Mouse (Mus musculus) left cerebral cortex, postnatal 4 days (tissue): ENCODE data around the gene Hspb9. TPM values are rescaled to one million over a fixed set of nuclear protein-coding genes. Genes with fewer than 3 reads are reported as not detected.

Experiments
- DNase-seq: peaks from one replicate; pipeline ENCODE4 v3.0.0-alpha.2; 2022
- intact Hi-C: fragments of 180-260 bp; cut with DNase I; formaldehyde crosslinking; loops from one replicate; pipeline ENCODE4 v1.15.1; 2025
- total RNA-seq, 2 experiments: library from RNA; stranded (reverse); gene quantifications; 2 replicates each; pipeline ENCODE4 v1.2.3; 2021

Hspb9 gene
- not detected for total RNA-seq

DNA sequence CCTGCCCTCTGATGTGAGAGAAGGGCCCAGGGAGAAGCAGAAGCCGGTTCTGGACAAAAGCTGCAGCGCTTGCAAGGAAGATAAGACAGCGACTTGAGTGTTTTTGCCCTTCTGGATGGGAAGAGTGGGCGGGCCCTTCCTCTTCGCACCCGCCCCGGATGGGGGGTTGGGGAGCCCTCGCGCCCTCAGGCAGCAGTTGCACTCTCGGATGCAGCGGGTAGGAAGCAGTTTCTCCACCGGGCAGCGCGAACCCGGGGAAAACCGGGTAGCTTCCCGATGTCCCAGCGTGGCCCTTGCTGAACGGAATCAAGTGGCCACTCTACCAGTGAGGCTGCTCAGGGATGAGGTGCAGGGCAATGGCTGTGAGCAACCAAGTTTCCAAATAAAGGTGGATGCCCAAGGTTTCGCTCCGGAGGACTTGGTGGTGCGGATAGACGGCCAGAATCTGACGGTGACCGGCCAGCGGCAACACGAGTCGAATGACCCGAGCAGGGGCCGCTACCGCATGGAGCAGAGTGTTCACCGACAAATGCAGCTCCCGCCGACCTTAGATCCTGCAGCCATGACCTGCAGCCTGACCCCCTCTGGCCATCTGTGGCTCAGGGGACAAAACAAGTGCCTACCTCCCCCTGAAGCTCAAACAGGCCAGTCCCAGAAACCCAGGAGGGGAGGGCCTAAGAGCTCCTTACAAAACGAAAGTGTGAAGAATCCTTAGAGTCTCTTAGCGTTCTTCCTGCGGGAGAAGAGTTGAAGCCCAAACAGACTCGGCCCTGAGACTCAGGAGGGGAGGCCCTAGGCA is at the start of gene Hspb9:
Hspb9 (plus strand) TSS at position 116 of the 799 bp plus-strand sequence.
- intact Hi-C loops, result loop anchor here (5.0 kb wide), 1 partner anchor 243 kb away; no protein-coding TSS in a partner anchor
- DNase-seq, result peak; percentile 31

DNA sequence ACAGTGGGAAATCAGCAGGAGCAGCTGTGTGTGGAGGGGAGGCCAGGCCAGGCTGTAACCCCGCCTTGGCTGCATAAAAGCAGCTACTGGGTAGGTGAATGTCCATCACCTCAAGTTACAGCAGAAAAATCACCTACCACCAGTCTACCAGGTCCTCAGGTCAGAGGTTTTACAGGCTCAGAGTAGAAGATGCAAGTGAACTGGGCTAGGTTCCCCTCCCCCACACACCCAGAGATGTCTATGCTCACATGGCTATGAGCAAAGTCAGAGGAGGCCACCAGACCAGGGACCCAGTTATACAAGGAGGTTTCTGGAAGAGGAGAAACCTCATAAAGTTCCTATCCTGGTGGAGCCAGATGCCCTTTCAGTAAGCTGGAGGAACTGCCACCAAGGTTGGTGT is 42.6 kb upstream of the Hspb9 start:
- DNase-seq, result no peak
- intact Hi-C loops, result no loop called here

DNA sequence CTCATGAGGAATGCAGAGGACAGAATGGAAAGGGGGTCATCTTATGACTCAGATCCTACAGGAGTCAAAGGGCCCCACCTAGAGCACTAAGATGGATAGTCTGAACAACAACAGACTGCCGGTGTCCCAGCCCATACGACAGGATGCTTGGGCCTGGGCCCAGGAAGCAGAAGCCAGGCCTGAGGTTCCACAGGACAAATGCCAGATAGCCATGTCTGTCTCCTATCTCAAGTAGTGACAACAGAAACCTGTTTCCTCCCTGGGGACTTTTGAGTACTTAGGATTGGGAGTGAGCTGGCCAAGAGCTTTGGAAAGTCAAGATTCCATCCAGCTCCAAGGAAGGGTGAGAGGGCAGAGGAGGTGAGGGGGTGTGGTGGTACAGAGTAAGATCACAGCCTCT is 41.7 kb upstream of the Hspb9 start:
- intact Hi-C loops, result no loop called here
- no peak for DNase-seq

DNA sequence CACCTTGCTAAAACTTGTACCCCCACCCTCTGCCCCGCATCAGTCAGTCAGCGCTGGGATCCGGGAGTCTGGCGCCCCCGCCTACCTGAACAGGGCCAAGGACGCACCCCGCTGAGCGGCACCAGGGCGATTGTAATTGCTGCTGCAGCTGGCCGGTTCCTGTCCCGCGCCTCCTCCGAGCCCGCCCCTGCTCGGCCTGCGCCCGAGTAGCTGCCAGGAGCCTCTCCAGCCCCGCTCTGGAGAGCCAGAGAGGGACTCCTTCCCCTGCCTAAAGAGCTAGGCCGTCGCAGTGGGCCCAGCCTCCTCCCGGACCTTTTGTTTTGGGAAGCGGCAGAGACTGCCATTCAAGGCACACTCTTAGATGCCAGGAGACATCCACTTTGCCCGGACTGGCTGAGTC is 40.5 kb upstream of the Hspb9 start:
- DNase-seq, result peak; percentile 69
- intact Hi-C loops, result no loop called here

DNA sequence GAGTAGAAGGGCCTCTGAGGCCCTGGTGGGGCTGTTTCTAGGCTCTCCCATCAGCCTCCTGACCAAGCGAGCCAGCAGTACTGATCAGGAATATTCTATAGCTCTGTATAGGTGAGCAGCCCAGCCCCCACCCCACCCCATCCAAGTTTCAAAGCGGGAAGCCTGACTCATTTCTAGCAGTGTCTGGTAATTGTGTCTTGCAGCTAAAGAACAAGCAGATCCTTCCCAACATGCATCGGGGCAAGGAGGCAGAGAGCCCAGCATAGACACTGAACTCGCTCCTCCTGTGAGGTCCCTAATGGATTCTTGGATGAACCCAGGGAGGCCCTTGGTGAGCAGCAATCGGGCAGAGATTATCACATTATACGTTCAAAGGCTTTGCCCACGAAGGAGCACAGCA is 35.8 kb upstream of the Hspb9 start:
- DNase-seq, result no peak
- intact Hi-C loops, result no loop called here

DNA sequence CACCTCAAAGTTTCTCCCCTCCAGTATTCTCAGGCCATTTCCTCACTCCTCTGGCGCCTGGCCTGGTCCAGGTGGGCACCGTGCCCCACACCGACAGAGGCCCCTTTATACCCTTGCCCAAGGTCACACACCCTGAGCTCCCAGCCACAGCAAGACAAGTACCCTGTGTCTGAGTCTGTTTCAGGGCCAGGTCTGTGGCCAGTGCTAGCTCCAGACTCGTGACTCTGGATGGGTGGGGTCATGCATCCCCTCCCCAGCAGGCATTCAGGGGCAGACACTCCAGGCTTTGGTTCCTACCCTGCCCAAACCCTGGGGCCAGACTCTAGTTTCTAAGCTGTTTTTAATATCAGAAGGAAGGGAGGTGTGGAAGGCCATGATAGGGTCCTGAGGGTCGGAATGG is 31.8 kb upstream of the Hspb9 start:
- DNase-seq, result no peak
- intact Hi-C loops, result no loop called here

DNA sequence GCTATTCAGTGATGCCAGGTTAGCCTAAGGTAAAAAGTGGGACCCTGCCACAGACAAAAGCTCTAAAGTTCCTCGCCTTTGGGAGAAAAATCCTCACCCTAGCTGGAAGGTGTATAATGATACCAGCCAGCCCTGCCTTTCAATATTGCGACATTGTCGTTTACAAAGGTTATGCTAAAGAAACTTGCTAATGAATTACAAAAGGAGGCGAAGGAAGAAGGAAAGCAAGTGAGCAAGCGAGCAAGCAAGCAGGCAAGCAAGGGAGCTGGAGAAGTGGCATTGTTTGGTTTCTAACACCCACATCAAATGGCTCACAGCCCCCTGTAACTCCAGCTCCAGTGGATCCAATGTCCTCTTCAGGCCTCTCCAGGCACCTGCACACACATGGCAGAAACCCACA is 31.1 kb upstream of the Hspb9 start:
- intact Hi-C loops, result no loop called here
- DNase-seq, result no peak

DNA sequence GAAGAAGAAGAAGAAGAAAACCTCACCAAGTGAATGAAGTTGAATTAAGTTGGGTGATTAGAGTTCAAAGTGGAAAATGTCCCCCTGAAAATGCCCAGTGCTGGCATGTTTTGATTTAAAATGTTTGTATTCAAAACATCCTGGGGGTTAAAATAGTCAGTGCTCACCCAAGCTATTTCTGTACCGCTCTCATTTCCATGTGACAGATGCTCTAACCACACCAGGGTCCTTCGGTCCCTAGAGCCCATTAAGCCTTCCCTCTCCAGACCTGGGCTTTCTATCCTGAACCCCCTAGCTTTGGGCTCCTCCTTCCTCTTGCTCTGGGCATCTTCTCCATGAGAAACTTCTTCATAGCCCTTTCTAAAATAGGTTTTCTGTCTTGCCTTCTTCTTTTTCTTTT is 29.6 kb upstream of the Hspb9 start:
- intact Hi-C loops, result no loop called here
- DNase-seq, result no peak

DNA sequence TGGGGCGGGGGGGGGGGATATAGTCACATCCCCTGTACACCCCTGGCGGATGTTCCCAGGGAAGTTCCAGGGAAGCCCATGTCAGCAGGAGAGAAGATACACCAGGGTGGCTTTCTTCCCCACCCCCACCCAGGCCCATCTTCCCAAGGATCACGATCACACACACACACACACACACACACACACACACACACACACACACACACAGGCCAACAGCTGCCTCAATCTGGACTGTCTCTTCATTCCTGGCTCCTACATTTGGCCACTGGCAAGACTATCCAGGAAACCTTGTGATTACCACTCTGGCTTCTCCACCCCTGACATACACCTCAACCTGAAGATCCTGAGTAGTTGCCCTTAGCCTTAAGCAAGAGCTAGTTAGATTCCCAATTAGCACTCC is 28.3 kb upstream of the Hspb9 start:
- intact Hi-C loops, result no loop called here
- no peak for DNase-seq

DNA sequence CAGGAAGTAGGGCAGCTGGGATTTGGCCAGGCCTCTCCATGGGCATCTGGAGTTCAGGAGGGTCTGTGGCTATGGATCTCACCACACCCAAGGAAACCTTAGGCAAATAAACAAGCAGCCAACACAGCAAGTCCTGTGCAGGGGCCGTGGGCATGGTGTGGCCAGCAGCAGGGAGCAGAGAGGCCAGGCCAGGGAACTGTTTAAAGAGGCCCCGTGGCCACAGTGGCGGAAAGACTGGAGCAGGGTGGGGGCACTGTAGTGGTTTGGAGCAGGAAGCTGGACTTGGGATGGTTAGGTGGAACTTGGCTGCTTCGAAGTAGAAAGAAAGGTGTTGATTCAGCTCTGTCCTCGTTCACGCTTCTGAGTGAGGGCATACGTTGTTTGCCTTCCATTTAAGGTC is 26.4 kb upstream of the Hspb9 start:
- intact Hi-C loops, result no loop called here
- DNase-seq, result no peak

DNA sequence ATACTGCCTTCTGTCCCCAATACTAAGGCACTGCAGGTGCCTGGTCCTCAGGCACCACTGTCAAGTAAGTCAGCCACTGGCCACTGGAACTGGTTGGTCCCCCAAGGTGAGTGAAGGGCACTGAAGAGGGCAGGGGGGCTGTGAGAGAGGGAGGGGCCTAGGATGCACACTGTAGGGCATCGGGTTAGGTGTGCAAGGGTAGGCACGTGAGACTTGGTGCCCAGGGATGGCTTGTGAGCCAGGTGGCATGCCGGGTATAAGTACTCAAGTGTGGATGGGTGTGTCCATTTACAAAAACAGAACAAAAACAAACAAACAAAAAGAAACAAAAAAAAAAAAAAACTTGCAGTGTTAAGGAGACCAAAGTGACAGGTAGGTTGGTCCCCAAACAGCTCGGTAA is 25.2 kb upstream of the Hspb9 start:
- DNase-seq, result no peak
- intact Hi-C loops, result no loop called here

DNA sequence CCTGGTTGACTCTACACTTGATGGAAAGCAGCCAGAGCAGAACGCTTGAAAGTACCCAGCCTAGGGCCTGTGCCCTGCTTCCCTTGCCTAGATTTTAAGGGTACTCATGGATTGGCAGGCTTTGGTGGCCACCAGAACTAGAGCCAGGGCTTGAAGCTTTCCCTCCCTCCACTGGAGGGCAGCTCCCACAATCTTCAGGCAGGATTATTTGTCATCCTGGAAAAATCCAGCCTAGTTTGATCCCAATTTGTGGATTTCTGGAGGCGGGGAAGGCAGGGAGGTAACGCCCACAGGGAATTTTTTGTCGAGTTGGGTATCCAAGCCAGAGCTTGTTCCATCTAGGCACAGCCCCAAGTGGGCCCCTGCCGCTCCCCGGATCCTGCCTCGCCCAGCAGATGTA is 23.3 kb upstream of the Hspb9 start:
- intact Hi-C loops, result loop anchor here (5.0 kb wide), 1 partner anchor 48 kb away; no protein-coding TSS in a partner anchor

DNA sequence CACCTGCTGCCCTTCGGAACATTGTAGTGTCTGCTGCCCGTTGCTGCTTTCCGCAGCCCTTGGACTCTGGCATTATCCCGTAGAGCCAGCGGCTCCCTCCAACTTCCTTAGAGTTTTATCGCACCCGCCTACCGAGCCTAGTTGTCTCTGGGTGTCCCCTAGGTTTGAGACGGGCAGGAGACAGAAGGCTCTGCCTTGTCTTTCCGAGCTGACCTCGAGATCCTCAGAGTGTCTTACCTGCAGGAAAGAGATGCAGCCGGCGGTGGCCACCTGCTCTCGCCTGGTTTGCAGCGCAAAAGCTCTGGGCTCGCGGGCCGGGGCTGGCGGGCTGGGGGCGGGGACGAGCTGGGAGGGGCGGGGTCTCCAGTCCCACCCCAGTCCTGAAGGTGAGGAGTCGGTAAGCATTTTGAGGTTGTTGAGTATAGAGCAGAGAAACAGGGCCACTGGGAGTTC is 21.5 kb upstream of the Hspb9 start, which contains the start of gene Zfp385c:
Zfp385c (minus strand) TSS at position 292 of the 453 bp plus-strand sequence.
- intact Hi-C loops, result loop anchor here (5.0 kb wide), 1 partner anchor 50 kb away; no protein-coding TSS in a partner anchor
- no peak for DNase-seq

More for the DNA sequence above, 23.3 kb upstream of the Hspb9 start:
- no peak for DNase-seq

DNA sequence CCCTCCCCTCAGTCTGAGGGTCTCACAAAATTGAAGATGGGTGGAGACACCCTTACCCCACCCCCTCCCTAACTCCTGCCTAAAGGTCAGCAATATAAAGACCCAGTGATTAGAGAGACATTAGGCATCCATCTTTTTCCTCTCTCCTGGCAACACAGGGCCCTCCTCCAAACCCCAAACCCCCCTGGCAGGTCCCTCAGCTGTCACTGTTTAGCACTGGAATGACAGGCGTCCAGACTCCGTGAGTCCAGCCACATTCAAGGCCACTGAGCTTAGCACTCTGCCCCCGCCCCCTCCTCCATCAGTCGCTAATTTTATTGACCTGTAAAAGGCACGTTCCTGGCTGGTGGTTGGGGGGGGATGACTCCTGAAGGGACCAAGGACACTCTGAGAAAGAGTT is 20.5 kb upstream of the Hspb9 start:
- intact Hi-C loops, result loop anchor here (5.0 kb wide), 1 partner anchor 51 kb away; no protein-coding TSS in a partner anchor
- no peak for DNase-seq

DNA sequence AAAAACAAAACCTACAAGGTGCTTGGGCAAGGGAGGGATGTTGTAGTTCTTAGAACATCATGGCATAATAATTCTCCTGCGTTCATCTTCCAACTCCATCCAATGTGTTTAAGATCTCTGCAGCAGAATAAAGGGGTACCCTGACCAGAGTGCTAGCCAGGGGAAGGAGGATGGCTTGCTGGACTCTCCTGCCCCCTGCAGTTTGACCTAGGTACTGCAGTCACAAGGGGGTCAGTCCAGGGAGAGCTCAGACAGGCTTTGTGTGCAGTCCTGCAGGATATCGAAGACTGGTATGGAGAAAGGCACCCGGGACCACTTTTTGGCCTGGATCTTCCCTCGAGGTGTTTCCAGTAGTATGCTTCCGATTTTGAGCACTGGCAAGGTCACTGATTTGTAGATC is 18.7 kb upstream of the Hspb9 start:
- intact Hi-C loops, result loop anchor here (5.0 kb wide), 1 partner anchor 53 kb away; no protein-coding TSS in a partner anchor
- peak; percentile 90 for DNase-seq

DNA sequence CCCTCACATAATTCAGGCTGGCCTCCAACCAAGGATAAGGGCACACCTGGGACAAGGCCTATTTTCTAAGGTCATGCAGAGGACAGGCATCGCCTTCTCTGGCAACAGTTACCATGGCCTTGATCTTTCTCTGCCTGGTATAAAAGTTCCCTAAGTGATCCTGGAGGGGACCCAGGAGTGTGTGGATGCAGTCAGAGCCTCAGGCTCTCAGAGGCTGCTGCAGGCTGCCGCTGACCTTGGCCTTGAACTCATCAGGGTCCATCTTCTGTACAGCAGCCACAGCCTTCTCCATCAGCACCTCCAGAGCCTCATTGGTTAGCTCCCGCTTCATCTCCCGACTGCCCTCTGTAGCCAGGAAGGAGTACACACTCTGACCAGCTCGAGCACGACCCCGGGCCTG is 15.7 kb upstream of the Hspb9 start:
- DNase-seq, result no peak
- intact Hi-C loops, result no loop called here

DNA sequence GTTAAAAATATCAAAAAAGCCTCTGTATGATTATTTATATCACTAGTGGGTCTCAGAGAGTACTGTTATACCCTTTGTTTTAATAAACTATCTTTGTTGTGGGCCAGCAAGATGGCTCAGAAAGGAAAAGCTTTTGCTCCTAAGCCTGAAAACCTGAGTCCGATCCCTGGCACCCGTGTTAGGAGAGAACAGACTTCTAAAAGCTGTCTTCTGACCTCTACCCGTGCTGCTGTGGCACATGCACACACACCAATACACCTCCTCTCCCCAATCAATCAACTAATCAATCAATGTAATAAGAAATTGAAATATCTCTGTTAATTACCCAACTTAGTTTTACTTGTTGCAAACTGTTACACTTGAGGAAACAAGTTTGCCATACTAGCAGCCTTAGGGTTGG is 12.9 kb upstream of the Hspb9 start:
- intact Hi-C loops, result loop anchor here (5.0 kb wide), 1 partner anchor 73 kb away; no protein-coding TSS in a partner anchor
- no peak for DNase-seq

DNA sequence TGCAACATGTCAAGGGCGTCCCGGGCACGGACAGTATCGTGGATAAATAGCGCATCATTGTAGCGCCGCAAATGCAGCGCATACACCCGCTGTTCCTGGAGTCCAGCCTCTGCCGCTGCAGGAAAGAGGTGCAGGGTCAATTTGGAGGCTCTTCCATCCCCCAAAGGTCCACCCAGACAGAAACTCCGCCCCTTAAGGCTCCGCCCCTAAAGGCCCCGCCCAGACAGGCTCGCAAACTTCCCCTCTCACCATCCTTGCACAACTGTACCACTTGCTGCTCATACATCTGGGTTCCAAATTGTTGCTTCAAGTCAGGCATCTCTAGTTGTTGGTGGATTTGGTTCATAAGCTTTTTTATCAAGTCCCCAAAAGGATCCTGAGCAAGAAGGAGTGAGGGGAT is 12.3 kb upstream of the Hspb9 start:
- DNase-seq, result no peak

DNA sequence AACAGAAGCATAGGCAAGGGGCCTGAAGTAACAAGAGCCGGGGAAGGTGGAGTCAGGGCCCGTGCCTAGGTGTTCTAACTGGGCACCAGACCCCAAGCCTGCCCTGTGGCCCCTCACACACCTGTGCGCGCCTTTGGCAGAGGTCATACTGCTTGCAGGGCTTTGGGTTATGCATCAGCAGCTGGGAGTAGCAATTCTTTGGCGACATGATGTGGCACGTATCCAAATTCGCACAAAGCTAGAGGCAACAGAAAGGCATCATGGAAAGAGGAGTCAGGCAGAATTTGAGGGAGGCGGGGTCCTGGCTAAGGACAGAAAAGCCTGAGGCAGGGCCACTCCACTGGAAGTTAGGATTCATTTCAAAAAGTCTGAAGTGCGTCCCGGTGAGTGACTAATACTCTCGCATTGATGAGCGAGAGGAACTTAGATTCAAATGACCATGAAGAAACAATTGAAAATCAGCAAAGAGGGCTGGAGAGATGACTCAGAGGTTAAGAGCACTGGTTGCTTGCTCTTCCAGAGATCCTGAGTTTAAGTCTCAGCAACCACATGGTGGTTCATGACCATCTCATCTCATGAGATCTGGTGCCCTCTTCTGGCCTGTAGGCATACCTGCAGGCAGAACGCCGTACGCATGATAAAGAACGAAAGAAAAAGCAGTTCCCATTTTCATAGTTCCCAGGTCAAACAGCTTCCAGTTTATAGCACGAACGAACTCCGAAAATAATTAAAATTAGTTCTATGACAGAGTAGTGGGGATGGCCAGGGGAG is 11.4 kb upstream of the Hspb9 start:
- intact Hi-C loops, result loop anchor here (2.0 to 5.0 kb wide), 2 partner anchors 75 to 131 kb away; no protein-coding TSS in a partner anchor
- DNase-seq, result peak; percentile 57

More for the DNA sequence above, 12.3 kb upstream of the Hspb9 start:
- intact Hi-C loops, result loop anchor here (5.0 kb wide), 1 partner anchor 74 kb away; no protein-coding TSS in a partner anchor

DNA sequence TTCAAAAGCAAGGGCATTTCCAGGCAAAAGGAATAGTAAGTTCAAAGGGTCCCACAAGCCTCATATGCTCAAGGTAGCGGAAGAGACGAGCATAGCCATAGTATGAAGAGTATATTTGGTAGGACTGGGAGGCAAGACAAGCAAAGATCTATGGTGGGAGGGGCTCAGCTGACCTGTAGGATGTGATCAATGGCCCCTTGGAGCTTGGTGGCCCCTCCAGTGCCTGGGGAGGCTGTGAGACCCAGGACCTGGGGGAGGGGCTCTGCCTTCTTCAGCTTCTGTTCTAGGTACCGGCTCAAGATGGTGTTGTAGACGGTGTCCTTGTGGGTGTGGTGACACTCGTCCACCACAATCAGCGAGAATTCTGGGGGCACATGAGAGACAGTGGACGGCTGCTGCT is 10.7 kb upstream of the Hspb9 start:
- no peak for DNase-seq
- intact Hi-C loops, result loop anchor here (2.0 to 5.0 kb wide), 2 partner anchors 76 to 132 kb away; no protein-coding TSS in a partner anchor

DNA sequence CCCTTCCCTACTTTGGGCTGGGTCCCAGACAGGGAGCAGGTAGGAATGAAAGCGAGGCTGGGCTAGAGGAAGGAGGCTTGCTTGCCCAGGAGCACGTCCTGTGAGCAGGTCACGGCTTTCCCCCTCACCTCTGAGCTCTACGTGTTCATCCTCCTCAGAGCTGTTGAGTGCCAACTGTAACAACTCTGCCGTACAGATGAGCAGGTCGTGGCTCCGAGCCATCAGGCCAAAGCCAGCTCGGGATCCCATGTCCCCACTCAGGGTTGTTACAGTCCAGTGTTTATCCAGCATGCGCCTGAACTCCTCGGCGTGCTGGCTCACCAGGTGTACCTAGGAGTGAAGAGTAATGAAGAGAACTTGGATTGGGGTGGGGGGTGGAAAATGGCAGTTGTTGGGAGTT is 10.3 kb upstream of the Hspb9 start:
- no peak for DNase-seq
- intact Hi-C loops, result loop anchor here (2.0 to 5.0 kb wide), 2 partner anchors 76 to 133 kb away; no protein-coding TSS in a partner anchor
